Mouse (Mus musculus): ENCODE data around the gene Pdk3. TPM values are rescaled to one million over a fixed set of nuclear protein-coding genes. Genes with fewer than 3 reads are reported as not detected.

Pdk3 gene
- polyA plus RNA-seq (2015; fragmentation: Nextera tagmentation; extraction: Ambion mirVana), result 28.7 and 34.2 TPM in 2 replicates

DNA sequence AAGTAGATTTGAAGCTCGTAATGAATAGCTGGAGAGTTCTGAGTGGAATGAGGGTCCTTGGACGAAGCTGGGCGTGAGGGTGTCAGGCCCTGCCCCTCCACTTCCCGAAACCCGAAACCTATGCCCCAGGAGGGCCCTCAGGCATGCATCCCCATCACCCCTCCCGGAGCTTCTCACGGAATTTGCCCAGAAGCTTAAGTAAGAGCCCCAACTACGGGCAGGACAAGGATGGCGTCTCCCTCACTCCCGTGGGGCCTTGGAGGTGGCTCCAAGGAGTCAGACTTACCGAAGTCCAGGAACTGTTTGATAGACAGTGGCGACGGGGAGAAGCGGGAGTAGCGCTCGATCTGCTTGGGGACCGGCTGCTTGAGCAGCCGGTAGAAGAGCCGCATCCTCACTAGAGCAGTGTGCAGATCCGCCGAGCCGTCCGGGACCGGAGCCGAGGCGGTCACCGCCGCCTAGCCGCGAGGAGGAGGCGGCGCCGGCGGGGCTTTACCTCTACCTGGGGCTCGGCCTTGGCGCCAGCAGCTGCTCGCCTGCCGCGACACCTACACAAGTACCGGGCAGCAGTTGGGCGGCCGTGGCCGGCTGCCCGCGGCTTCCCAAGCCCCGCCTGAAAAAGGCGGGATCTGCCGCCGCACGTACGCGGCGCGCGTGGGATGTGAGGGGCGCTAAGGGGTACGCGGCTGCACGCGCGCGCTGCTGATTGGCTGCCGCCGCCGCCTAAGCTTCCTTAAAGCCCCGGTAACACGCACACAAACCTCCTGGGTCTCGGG, at the start of gene Pdk3:
Gene Pdk3 (minus strand): TSS at position 641 of the 776 bp plus-strand sequence.
- Histone ChIP-seq H3K4me1 (replicated peaks; ENCODE audit: control insufficient read depth, insufficient read depth, low read length) (peaks cover 4% of the 10 kb centered on the region), H3K27ac (ENCODE audit: low read length) (peak within 1 kb of the TSS; percentile 75), H3K4me2 (ENCODE audit: low read length) (peak within 1 kb of the TSS; percentile 56), H3K9ac (replicated peaks; ENCODE audit: low read depth, low read length) (peak within 1 kb of the TSS; percentile 69), H3K27me3 (replicated peaks; ENCODE audit: control insufficient read depth, insufficient read depth, low read length) (no peaks in the 10 kb centered on the region), H3K36me3 (ENCODE audit: control insufficient read depth, insufficient read depth) (no peaks in the 10 kb centered on the region), H3K9me3 (ENCODE audit: control insufficient read depth, low read length) (no peaks in the 10 kb centered on the region), H3K4me3 (replicated peaks; ENCODE audit: low read length) (peak within 1 kb of the TSS; percentile 63)
- WGBS, result 19% methylated on average over 61 of the region's 68 CpGs
- peak; percentile 99 for ATAC-seq

DNA sequence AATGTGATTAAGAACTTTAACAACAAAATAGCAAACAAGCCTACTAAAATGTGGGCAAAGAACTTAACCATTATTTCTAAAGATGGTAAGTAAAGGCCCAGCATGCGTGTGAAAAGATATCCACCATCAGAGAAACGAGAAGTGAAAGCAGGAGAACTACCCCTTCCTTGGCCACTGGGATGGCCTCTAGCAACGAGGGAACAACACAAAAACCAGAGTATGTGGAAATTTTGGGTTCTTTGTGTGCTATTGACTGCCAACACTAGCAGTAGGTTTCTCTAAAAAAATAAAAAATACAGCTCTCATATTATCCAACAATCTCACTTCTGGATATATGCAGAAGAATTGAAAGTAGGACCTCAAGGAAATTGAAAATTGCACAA, 45.6 kb upstream of the Pdk3 start:
- 77% methylated on average over 3 of the region's 3 CpGs for WGBS
- Histone ChIP-seq H3K4me3 (replicated peaks; ENCODE audit: low read length) (no peak overlapping the region), H3K9ac (replicated peaks; ENCODE audit: low read depth, low read length) (no peak overlapping the region), H3K36me3 (ENCODE audit: control insufficient read depth, insufficient read depth) (no peaks in the 10 kb centered on the region), H3K27me3 (replicated peaks; ENCODE audit: control insufficient read depth, insufficient read depth, low read length) (no peaks in the 10 kb centered on the region), H3K4me2 (ENCODE audit: low read length) (no peak overlapping the region), H3K27ac (ENCODE audit: low read length) (no peak overlapping the region), H3K9me3 (ENCODE audit: control insufficient read depth, low read length) (no peaks in the 10 kb centered on the region), H3K4me1 (replicated peaks; ENCODE audit: control insufficient read depth, insufficient read depth, low read length) (no peaks in the 10 kb centered on the region)
- no peak for ATAC-seq

DNA sequence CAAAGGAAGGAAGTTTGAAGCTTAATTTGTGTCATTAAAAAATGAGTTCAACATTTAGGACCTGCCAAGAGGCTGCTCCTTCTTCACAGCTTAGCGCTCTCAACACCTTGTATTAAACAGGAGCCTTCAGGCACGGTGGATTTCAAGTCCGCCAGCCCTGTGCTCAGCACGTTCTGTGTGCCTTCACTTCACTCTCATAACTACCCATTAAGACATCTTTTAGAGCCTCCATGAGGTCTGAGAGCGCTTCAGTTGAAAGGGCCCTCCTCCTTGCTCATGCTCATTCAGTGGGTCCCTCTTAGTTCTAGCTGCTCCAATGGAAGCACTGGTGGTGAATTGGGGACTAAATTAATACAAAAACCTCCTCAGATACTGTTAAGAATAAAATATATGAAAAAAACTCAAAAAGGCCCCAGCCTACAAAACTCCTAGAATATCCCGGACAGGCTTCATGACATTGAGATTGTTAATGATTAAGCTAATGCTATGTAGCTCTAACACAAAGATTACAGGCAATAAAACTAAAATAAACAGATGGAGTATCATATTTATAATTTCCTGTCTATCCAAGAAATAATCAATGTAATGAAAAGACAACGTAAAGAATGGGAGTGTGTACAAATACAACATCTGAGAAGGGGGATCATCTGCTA, 45.1 kb upstream of the Pdk3 start:
- Histone ChIP-seq H3K36me3 (ENCODE audit: control insufficient read depth, insufficient read depth) (no peaks in the 10 kb centered on the region), H3K9ac (replicated peaks; ENCODE audit: low read depth, low read length) (no peak overlapping the region)
- no peak for ATAC-seq

DNA sequence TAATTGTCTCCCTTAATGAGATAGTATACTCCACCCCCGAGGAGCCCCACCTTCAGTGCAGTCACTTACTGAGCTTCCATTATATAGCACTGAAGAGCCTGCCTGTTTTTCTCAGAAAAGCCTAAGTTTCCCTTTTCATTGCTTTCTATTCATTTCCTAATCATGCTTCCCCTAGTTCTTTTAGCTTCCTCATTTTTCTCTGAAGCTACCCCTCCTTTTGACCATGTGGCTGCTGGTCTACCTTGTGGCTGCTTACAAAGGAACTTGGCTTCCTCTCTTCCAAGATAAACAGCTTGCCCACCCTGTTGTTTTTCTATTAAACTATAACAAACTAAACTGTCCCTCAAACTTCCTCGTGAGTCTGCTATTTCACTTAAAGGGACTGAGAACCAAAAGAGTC, 31.4 kb upstream of the Pdk3 start:
- H3K27me3 ChIP-seq (replicated peaks; ENCODE audit: control insufficient read depth, insufficient read depth, low read length), result 0 out of 2 replicates have a peak, but pooled peaks cover 3% of the 10 kb centered on the region
- no peak overlapping the region for H3K27ac ChIP-seq (ENCODE audit: low read length)
- no peak overlapping the region for H3K4me2 ChIP-seq (ENCODE audit: low read length)
- no peak overlapping the region for H3K4me3 ChIP-seq (replicated peaks; ENCODE audit: low read length)
- no peak overlapping the region for H3K9ac ChIP-seq (replicated peaks; ENCODE audit: low read depth, low read length)
- no peak for ATAC-seq
- H3K9me3 ChIP-seq (ENCODE audit: control insufficient read depth, low read length), result no peaks in the 10 kb centered on the region
- H3K36me3 ChIP-seq (ENCODE audit: control insufficient read depth, insufficient read depth), result no peaks in the 10 kb centered on the region
- whole genome bisulfite sequencing, result 41% methylated on average over 2 of the region's 2 CpGs
- H3K4me1 ChIP-seq (replicated peaks; ENCODE audit: control insufficient read depth, insufficient read depth, low read length), result no peaks in the 10 kb centered on the region

More for the DNA sequence above, 45.1 kb upstream of the Pdk3 start:
- Histone ChIP-seq H3K4me2 (ENCODE audit: low read length) (no peak overlapping the region), H3K27ac (ENCODE audit: low read length) (no peak overlapping the region), H3K9me3 (ENCODE audit: control insufficient read depth, low read length) (no peaks in the 10 kb centered on the region), H3K27me3 (replicated peaks; ENCODE audit: control insufficient read depth, insufficient read depth, low read length) (no peaks in the 10 kb centered on the region), H3K4me1 (replicated peaks; ENCODE audit: control insufficient read depth, insufficient read depth, low read length) (no peaks in the 10 kb centered on the region), H3K4me3 (replicated peaks; ENCODE audit: low read length) (no peak overlapping the region)
- WGBS, result 78% methylated on average over 7 of the region's 7 CpGs

DNA sequence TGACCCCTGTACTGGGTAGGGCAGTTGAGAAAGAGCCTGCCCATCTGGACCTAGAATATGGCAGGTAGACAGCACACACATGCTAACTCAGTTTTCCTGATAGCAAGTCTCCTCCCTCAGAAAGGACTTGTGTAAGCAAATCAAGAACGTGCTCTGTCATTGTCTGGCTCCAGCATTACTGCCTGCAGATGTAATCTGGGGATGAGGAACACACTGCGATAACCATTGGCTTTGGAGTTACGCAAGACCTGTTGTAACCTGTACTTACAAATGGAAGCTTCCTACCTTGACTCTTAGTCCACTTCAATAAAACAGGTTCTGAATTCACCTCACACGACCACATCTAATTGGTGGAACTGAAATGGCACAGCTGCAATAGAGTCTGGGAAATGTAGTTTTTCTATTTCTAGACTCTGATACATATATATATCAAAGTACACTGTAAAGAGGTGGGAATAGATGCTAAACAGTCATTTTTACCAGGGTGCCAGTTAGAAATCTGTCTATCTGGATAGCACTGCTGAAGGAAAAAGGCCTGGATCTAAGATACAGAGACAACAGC, 30.6 kb upstream of the Pdk3 start:
- Histone ChIP-seq H3K4me1 (replicated peaks; ENCODE audit: control insufficient read depth, insufficient read depth, low read length) (no peaks in the 10 kb centered on the region), H3K4me3 (replicated peaks; ENCODE audit: low read length) (no peak overlapping the region), H3K9me3 (ENCODE audit: control insufficient read depth, low read length) (no peaks in the 10 kb centered on the region), H3K9ac (replicated peaks; ENCODE audit: low read depth, low read length) (no peak overlapping the region), H3K4me2 (ENCODE audit: low read length) (no peak overlapping the region), H3K36me3 (ENCODE audit: control insufficient read depth, insufficient read depth) (no peaks in the 10 kb centered on the region), H3K27ac (ENCODE audit: low read length) (no peak overlapping the region), H3K27me3 (replicated peaks; ENCODE audit: control insufficient read depth, insufficient read depth, low read length) (0 out of 2 replicates have a peak, but pooled peaks cover 3% of the 10 kb centered on the region)
- 86% methylated on average over 4 of the region's 4 CpGs for WGBS
- ATAC-seq, result no peak

DNA sequence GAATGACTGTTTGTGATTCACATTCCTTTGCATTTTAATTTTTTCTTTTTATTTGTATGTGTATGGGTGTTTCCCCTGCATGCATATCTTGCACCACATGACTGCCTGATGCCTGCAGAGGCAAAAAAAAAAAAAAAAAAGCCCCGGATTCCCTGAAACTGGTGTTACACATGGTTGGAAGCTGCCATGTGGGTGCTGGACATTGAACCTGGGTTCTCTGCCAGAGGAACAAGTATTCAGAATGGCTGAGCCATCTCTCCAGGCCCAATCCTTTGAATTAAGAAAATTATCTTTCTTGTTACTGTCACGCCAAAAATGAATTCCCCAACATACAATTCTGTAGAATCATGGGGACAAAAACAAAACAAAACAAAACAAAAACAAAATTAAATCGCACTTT, 25.8 kb upstream of the Pdk3 start:
- no peaks in the 10 kb centered on the region for H3K4me1 ChIP-seq (replicated peaks; ENCODE audit: control insufficient read depth, insufficient read depth, low read length)
- H3K9ac ChIP-seq (replicated peaks; ENCODE audit: low read depth, low read length), result no peak overlapping the region
- H3K36me3 ChIP-seq (ENCODE audit: control insufficient read depth, insufficient read depth), result no peaks in the 10 kb centered on the region
- H3K27ac ChIP-seq (ENCODE audit: low read length), result no peak overlapping the region
- no peaks in the 10 kb centered on the region for H3K27me3 ChIP-seq (replicated peaks; ENCODE audit: control insufficient read depth, insufficient read depth, low read length)
- no peak for ATAC-seq
- no peaks in the 10 kb centered on the region for H3K9me3 ChIP-seq (ENCODE audit: control insufficient read depth, low read length)
- no peak overlapping the region for H3K4me2 ChIP-seq (ENCODE audit: low read length)
- WGBS, result 75% methylated on average over 3 of the region's 3 CpGs
- H3K4me3 ChIP-seq (replicated peaks; ENCODE audit: low read length), result no peak overlapping the region

DNA sequence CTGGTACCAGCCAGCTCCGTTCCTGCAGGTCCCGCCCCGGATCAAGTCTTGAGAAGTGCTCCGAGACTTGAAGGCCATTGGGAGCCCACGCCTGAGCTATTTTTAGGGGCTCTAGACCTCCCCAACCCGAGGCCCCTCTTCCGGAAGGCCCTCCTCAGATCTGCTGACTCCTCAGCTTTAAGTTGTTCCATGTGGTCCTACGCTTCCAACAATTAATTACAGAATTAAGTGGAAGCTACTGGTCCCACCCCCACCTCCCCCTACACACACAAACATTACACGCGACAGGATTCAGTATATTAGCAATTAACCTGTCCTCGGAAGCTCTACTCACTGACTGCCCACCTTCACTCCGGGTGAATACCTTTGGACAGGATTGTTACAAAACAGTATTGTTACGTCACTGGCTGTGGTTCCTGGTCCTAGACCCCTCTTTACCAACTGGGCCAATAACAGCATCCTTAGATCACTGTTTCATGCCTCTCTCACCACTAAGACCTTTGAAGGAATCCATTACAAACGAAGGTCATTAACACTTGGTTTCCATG, 410 bp upstream of the Pdk3 start:
- Histone ChIP-seq H3K4me2 (ENCODE audit: low read length) (peak overlapping the region; percentile 53), H3K9ac (replicated peaks; ENCODE audit: low read depth, low read length) (peak overlapping the region; percentile 69), H3K9me3 (ENCODE audit: control insufficient read depth, low read length) (no peaks in the 10 kb centered on the region), H3K27ac (ENCODE audit: low read length) (peak overlapping the region; percentile 28), H3K36me3 (ENCODE audit: control insufficient read depth, insufficient read depth) (no peaks in the 10 kb centered on the region), H3K4me3 (replicated peaks; ENCODE audit: low read length) (peak overlapping the region; percentile 63), H3K27me3 (replicated peaks; ENCODE audit: control insufficient read depth, insufficient read depth, low read length) (no peaks in the 10 kb centered on the region), H3K4me1 (replicated peaks; ENCODE audit: control insufficient read depth, insufficient read depth, low read length) (peaks cover 4% of the 10 kb centered on the region)
- no peak; the same call in 1 of the 2 replicates for ATAC-seq
- WGBS, result 34% methylated on average over 14 of the region's 14 CpGs

DNA sequence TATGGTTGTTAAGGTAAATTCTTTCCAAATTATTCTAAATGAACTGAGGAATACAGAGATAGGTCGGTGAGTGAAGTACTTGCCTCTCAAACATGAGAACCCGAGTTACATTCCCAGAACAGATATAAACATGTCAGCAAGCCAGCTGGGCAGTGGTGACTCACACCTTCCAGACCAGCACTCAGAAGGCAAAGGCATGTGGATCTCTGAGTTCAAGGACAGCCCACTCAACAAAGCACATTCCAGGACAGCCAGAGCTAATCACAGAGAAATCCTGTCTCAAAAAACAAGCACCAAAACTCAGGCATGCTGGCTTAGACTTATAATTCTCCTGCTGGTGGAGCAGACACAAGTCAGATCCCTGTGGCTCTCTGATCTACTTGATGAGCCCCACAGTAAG, 6.2 kb downstream of the Pdk3 start:
- Histone ChIP-seq H3K4me1 (replicated peaks; ENCODE audit: control insufficient read depth, insufficient read depth, low read length) (no peaks in the 10 kb centered on the region), H3K4me2 (ENCODE audit: low read length) (no peak overlapping the region), H3K9ac (replicated peaks; ENCODE audit: low read depth, low read length) (no peak overlapping the region), H3K27ac (ENCODE audit: low read length) (no peak overlapping the region), H3K9me3 (ENCODE audit: control insufficient read depth, low read length) (no peaks in the 10 kb centered on the region), H3K27me3 (replicated peaks; ENCODE audit: control insufficient read depth, insufficient read depth, low read length) (no peaks in the 10 kb centered on the region), H3K36me3 (ENCODE audit: control insufficient read depth, insufficient read depth) (no peaks in the 10 kb centered on the region), H3K4me3 (replicated peaks; ENCODE audit: low read length) (no peak overlapping the region)
- WGBS, result 79% methylated on average over 2 of the region's 2 CpGs
- ATAC-seq, result no peak

DNA sequence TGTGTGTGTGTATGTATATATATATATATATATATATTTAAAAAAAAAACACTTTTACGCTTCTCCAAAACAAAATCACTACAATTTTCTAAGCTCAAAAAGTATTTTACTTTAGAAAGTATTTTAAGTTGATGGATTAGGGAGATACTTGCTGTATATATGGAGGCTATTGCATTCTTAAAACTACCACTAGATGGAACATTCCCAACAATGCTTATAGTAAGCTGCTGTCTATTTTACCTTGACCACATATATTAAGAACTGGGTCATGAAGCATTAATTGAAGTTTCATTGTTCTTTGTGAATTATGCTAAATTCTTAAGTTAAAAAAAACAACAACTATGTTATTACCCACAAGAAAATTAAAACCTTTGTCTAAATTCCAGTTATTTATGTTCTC, 24.0 kb downstream of the Pdk3 start:
- Histone ChIP-seq H3K4me1 (replicated peaks; ENCODE audit: control insufficient read depth, insufficient read depth, low read length) (no peaks in the 10 kb centered on the region), H3K27ac (ENCODE audit: low read length) (no peak overlapping the region), H3K4me3 (replicated peaks; ENCODE audit: low read length) (no peak overlapping the region), H3K4me2 (ENCODE audit: low read length) (no peak overlapping the region), H3K9ac (replicated peaks; ENCODE audit: low read depth, low read length) (no peak overlapping the region), H3K27me3 (replicated peaks; ENCODE audit: control insufficient read depth, insufficient read depth, low read length) (no peaks in the 10 kb centered on the region), H3K9me3 (ENCODE audit: control insufficient read depth, low read length) (no peaks in the 10 kb centered on the region), H3K36me3 (ENCODE audit: control insufficient read depth, insufficient read depth) (no peaks in the 10 kb centered on the region)
- ATAC-seq, result no peak
- 100% methylated on average over 1 of the region's 1 CpGs for WGBS

Data from forebrain, embryonic 16.5 days (tissue).